Mouse (Mus musculus): Measurements from ENCODE around the gene Dennd1a. TPM values are rescaled to one million over a fixed set of nuclear protein-coding genes. Genes with fewer than 3 reads are reported as not detected.
"Not testable (repeated sequence)": the region's sequence is repeated elsewhere in the genome, so short reads cannot be mapped to it uniquely, and the experiment has no call there.

Dennd1a gene
- polyA plus RNA-seq, 1 experiment from 2014 or later, result 10.2 TPM

GRCm38 (mm10) chr2:37941741-37942140, 345.4 kb downstream of the Dennd1a start:
- no peak for ATAC-seq (ENCODE audit: insufficient read depth, low FRiP score)
- H3K27me3 ChIP-seq (ENCODE audit: control insufficient read depth, insufficient read depth, low read length), result no peaks in the 10 kb centered on the region
- no peak overlapping the region for H3K9ac ChIP-seq (ENCODE audit: low read length)
- H3K4me3 ChIP-seq (replicated peaks; ENCODE audit: low read length), result no peak overlapping the region
- no peak overlapping the region for H3K27ac ChIP-seq (ENCODE audit: low read length)
- H3K4me1 ChIP-seq (ENCODE audit: control insufficient read depth, insufficient read depth, low read length), result no peaks in the 10 kb centered on the region
- H3K9me3 ChIP-seq (replicated peaks; ENCODE audit: control insufficient read depth, low read length), result no peaks in the 10 kb centered on the region
- H3K4me2 ChIP-seq (ENCODE audit: low read depth, low read length), result no peak overlapping the region
- H3K36me3 ChIP-seq (ENCODE audit: control insufficient read depth, insufficient read depth, low read length), result no peaks in the 10 kb centered on the region

- ATAC-seq (ENCODE audit: insufficient read depth, low FRiP score), result no peak
- H3K4me2 ChIP-seq (ENCODE audit: low read depth, low read length), result no peak overlapping the region
- no peak overlapping the region for H3K4me3 ChIP-seq (replicated peaks; ENCODE audit: low read length)
- no peaks in the 10 kb centered on the region for H3K4me1 ChIP-seq (ENCODE audit: control insufficient read depth, insufficient read depth, low read length)
- H3K27me3 ChIP-seq (ENCODE audit: control insufficient read depth, insufficient read depth, low read length), result no peaks in the 10 kb centered on the region
- no peaks in the 10 kb centered on the region for H3K36me3 ChIP-seq (ENCODE audit: control insufficient read depth, insufficient read depth, low read length)
- H3K9me3 ChIP-seq (replicated peaks; ENCODE audit: control insufficient read depth, low read length), result no peaks in the 10 kb centered on the region
- 86% methylated on average over 4 of the region's 4 CpGs for WGBS
- no peak overlapping the region for H3K9ac ChIP-seq (ENCODE audit: low read length)
- no peak overlapping the region for H3K27ac ChIP-seq (ENCODE audit: low read length)
These were observed 346.3 kb downstream of the Dennd1a start for GRCm38 (mm10) chr2:37940845-37941361.

GRCm38 (mm10) chr2:37939997-37940396, 347.2 kb downstream of the Dennd1a start:
- ATAC-seq (ENCODE audit: insufficient read depth, low FRiP score), result no peak
- H3K4me3 ChIP-seq (replicated peaks; ENCODE audit: low read length), result no peak overlapping the region
- 54% methylated on average over 1 of the region's 1 CpGs for WGBS
- no peaks in the 10 kb centered on the region for H3K27me3 ChIP-seq (ENCODE audit: control insufficient read depth, insufficient read depth, low read length)
- H3K9me3 ChIP-seq (replicated peaks; ENCODE audit: control insufficient read depth, low read length), result no peaks in the 10 kb centered on the region
- H3K36me3 ChIP-seq (ENCODE audit: control insufficient read depth, insufficient read depth, low read length), result no peaks in the 10 kb centered on the region
- H3K9ac ChIP-seq (ENCODE audit: low read length), result no peak overlapping the region
- H3K4me2 ChIP-seq (ENCODE audit: low read depth, low read length), result no peak overlapping the region
- H3K4me1 ChIP-seq (ENCODE audit: control insufficient read depth, insufficient read depth, low read length), result no peaks in the 10 kb centered on the region
- H3K27ac ChIP-seq (ENCODE audit: low read length), result no peak overlapping the region

GRCm38 (mm10) chr2:37936922-37937321, 350.3 kb downstream of the Dennd1a start:
- ATAC-seq (ENCODE audit: insufficient read depth, low FRiP score); H3K9ac ChIP-seq (ENCODE audit: low read length); H3K27ac ChIP-seq (ENCODE audit: low read length); H3K9me3 ChIP-seq (replicated peaks; ENCODE audit: control insufficient read depth, low read length); H3K36me3 ChIP-seq (ENCODE audit: control insufficient read depth, insufficient read depth, low read length); H3K27me3 ChIP-seq (ENCODE audit: control insufficient read depth, insufficient read depth, low read length); H3K4me2 ChIP-seq (ENCODE audit: low read depth, low read length); H3K4me3 ChIP-seq (replicated peaks; ENCODE audit: low read length); H3K4me1 ChIP-seq (ENCODE audit: control insufficient read depth, insufficient read depth, low read length): not testable (repeated sequence)
- WGBS, result 73% methylated on average over 4 of the region's 4 CpGs

GRCm38 (mm10) chr2:37932240-37932639, 354.9 kb downstream of the Dennd1a start:
- 0 out of 2 replicates have a peak, but pooled peaks cover 4% of the 10 kb centered on the region for H3K4me1 ChIP-seq (ENCODE audit: control insufficient read depth, insufficient read depth, low read length)
- ATAC-seq (ENCODE audit: insufficient read depth, low FRiP score), result no peak
- no peak overlapping the region for H3K27ac ChIP-seq (ENCODE audit: low read length)
- WGBS, result 100% methylated on average over 1 of the region's 1 CpGs
- H3K27me3 ChIP-seq (ENCODE audit: control insufficient read depth, insufficient read depth, low read length), result no peaks in the 10 kb centered on the region
- H3K4me3 ChIP-seq (replicated peaks; ENCODE audit: low read length), result no peak overlapping the region
- no peak overlapping the region for H3K4me2 ChIP-seq (ENCODE audit: low read depth, low read length)
- H3K9me3 ChIP-seq (replicated peaks; ENCODE audit: control insufficient read depth, low read length), result no peaks in the 10 kb centered on the region
- H3K9ac ChIP-seq (ENCODE audit: low read length), result no peak overlapping the region
- H3K36me3 ChIP-seq (ENCODE audit: control insufficient read depth, insufficient read depth, low read length), result no peaks in the 10 kb centered on the region

- Histone ChIP-seq H3K9me3 (replicated peaks; ENCODE audit: control insufficient read depth, low read length) (no peaks in the 10 kb centered on the region), H3K27me3 (ENCODE audit: control insufficient read depth, insufficient read depth, low read length) (no peaks in the 10 kb centered on the region), H3K36me3 (ENCODE audit: control insufficient read depth, insufficient read depth, low read length) (no peaks in the 10 kb centered on the region), H3K27ac (ENCODE audit: low read length) (no peak overlapping the region), H3K4me2 (ENCODE audit: low read depth, low read length) (no peak overlapping the region), H3K4me3 (replicated peaks; ENCODE audit: low read length) (no peak overlapping the region), H3K9ac (ENCODE audit: low read length) (no peak overlapping the region), H3K4me1 (ENCODE audit: control insufficient read depth, insufficient read depth, low read length) (0 out of 2 replicates have a peak, but pooled peaks cover 4% of the 10 kb centered on the region)
- 43% methylated on average over 5 of the region's 5 CpGs for WGBS
- ATAC-seq (ENCODE audit: insufficient read depth, low FRiP score), result no peak
These were observed 355.9 kb downstream of the Dennd1a start for GRCm38 (mm10) chr2:37931018-37931930.

- 66% methylated on average over 5 of the region's 5 CpGs for WGBS
- Histone ChIP-seq H3K27me3 (ENCODE audit: control insufficient read depth, insufficient read depth, low read length) (no peaks in the 10 kb centered on the region), H3K9me3 (replicated peaks; ENCODE audit: control insufficient read depth, low read length) (no peaks in the 10 kb centered on the region), H3K4me2 (ENCODE audit: low read depth, low read length) (no peak overlapping the region), H3K4me1 (ENCODE audit: control insufficient read depth, insufficient read depth, low read length) (0 out of 2 replicates have a peak, but pooled peaks cover under 1% of the 10 kb centered on the region), H3K27ac (ENCODE audit: low read length) (no peak overlapping the region), H3K4me3 (replicated peaks; ENCODE audit: low read length) (no peak overlapping the region), H3K9ac (ENCODE audit: low read length) (no peak overlapping the region), H3K36me3 (ENCODE audit: control insufficient read depth, insufficient read depth, low read length) (no peaks in the 10 kb centered on the region)
- no peak for ATAC-seq (ENCODE audit: insufficient read depth, low FRiP score)
These were observed 361.1 kb downstream of the Dennd1a start for GRCm38 (mm10) chr2:37926133-37926503.

- no peak overlapping the region for H3K9ac ChIP-seq (ENCODE audit: low read length)
- H3K4me2 ChIP-seq (ENCODE audit: low read depth, low read length), result no peak overlapping the region
- no peaks in the 10 kb centered on the region for H3K27me3 ChIP-seq (ENCODE audit: control insufficient read depth, insufficient read depth, low read length)
- H3K36me3 ChIP-seq (ENCODE audit: control insufficient read depth, insufficient read depth, low read length), result no peaks in the 10 kb centered on the region
- 39% methylated on average over 6 of the region's 6 CpGs for WGBS
- ATAC-seq (ENCODE audit: insufficient read depth, low FRiP score), result no peak
- H3K27ac ChIP-seq (ENCODE audit: low read length), result no peak overlapping the region
- H3K4me3 ChIP-seq (replicated peaks; ENCODE audit: low read length), result no peak overlapping the region
- no peaks in the 10 kb centered on the region for H3K4me1 ChIP-seq (ENCODE audit: control insufficient read depth, insufficient read depth, low read length)
- H3K9me3 ChIP-seq (replicated peaks; ENCODE audit: control insufficient read depth, low read length), result no peaks in the 10 kb centered on the region
These were observed 361.6 kb downstream of the Dennd1a start for GRCm38 (mm10) chr2:37925413-37926132.
